Mouse (Mus musculus) neural tube, embryonic 12.5 days (tissue): ENCODE data around the gene Ccdc183. TPM values are rescaled to one million over a fixed set of nuclear protein-coding genes. Genes with fewer than 3 reads are reported as not detected.
A peak's percentile ranks its signal among the peaks of the same experiment; 100 is the strongest.

Experiments
- ATAC-seq: fragments of 200-750 bp; cut with Nextera tagmentation; 2 replicates; pipeline ENCODE4 v1.8.0; 2017; ENCODE audit warnings: low read depth, mild to moderate bottlenecking, moderate TSS enrichment, moderate library complexity; ENCODE audit not compliant: low FRiP score
- H3K27ac ChIP-seq: fragments of 300-500 bp; sonication (generic); 2 replicates; pipeline ENCODE4 v1.5.1; 2016
- H3K27me3 ChIP-seq: fragments of 300-500 bp; sonication (generic); replicated peaks from 2 replicates; pipeline ENCODE4 v1.6.1; 2016; ENCODE audit warnings: mild to moderate bottlenecking
- H3K36me3 ChIP-seq: fragments of 300-500 bp; sonication (generic); 2 replicates; pipeline ENCODE4 v1.6.1; 2016; ENCODE audit warnings: mild to moderate bottlenecking
- H3K4me1 ChIP-seq: fragments of 300-500 bp; sonication (generic); 2 replicates; pipeline ENCODE4 v1.6.1; 2016
- H3K4me2 ChIP-seq: fragments of 300-500 bp; sonication (generic); replicated peaks from 2 replicates; pipeline ENCODE4 v1.6.1; 2016; ENCODE audit warnings: mild to moderate bottlenecking
- H3K4me3 ChIP-seq: fragments of 300-500 bp; sonication (generic); 2 replicates; pipeline ENCODE4 v1.5.1; 2016
- H3K9ac ChIP-seq: fragments of 300-500 bp; sonication (generic); 2 replicates; pipeline ENCODE4 v1.6.1; 2016; ENCODE audit warnings: mild to moderate bottlenecking
- H3K9me3 ChIP-seq: fragments of 300-500 bp; sonication (generic); 2 replicates; pipeline ENCODE4 v1.6.1; 2016; ENCODE audit warnings: mild to moderate bottlenecking
- WGBS: fragments of 180-500 bp; shearing (Covaris S2); methylation state at CpG from one replicate; pipeline ENCODE4 v1.1.7; 2016; 5-methylcytosine and 5-hydroxymethylcytosine counted together
- polyA plus RNA-seq: library from polyadenylated mRNA; unstranded; fragments of >200 nt; fragmentation: Nextera tagmentation; extraction: Ambion mirVana; gene quantifications from 2 replicates; pipeline ENCODE4 v1.2.1, GENCODE M21; 2016

Gene Ccdc183
- polyA plus RNA-seq, 1 experiment from 2014 or later: 0.30 TPM

GRCm38 (mm10) chr2:25633616-25634015, 16.1 kb upstream of the Ccdc183 start:
- H3K27me3 ChIP-seq: no peaks in the 10 kb centered on the region
- no peak overlapping the region for H3K4me2 ChIP-seq
- ATAC-seq: no peak
- H3K4me1 ChIP-seq: no peaks in the 10 kb centered on the region
- H3K36me3 ChIP-seq: no peaks in the 10 kb centered on the region
- H3K9me3 ChIP-seq: no peaks in the 10 kb centered on the region
- H3K9ac ChIP-seq: no peak overlapping the region
- no peak overlapping the region for H3K27ac ChIP-seq
- WGBS: 78% methylated on average over 3 of the region's 3 CpGs
- H3K4me3 ChIP-seq: no peak overlapping the region

- no peaks in the 10 kb centered on the region for H3K27me3 ChIP-seq
- H3K4me1 ChIP-seq: no peaks in the 10 kb centered on the region
- no peak overlapping the region for H3K27ac ChIP-seq
- H3K4me2 ChIP-seq: no peak overlapping the region
- H3K4me3 ChIP-seq: no peak overlapping the region
- no peak overlapping the region for H3K9ac ChIP-seq
- no peaks in the 10 kb centered on the region for H3K9me3 ChIP-seq
- no peaks in the 10 kb centered on the region for H3K36me3 ChIP-seq
- 45% methylated on average over 4 of the region's 4 CpGs for WGBS
- no peak for ATAC-seq
Observed at GRCm38 (mm10) chr2:25628738-25629137, 11.3 kb upstream of the Ccdc183 start.

- 84% methylated on average over 6 of the region's 6 CpGs for WGBS
- no peaks in the 10 kb centered on the region for H3K27me3 ChIP-seq
- H3K4me1 ChIP-seq: no peaks in the 10 kb centered on the region
- H3K4me3 ChIP-seq: no peak within 1 kb of the TSS
- H3K27ac ChIP-seq: no peak within 1 kb of the TSS
- ATAC-seq: no peak
- H3K9me3 ChIP-seq: no peaks in the 10 kb centered on the region
- no peak within 1 kb of the TSS for H3K9ac ChIP-seq
- H3K4me2 ChIP-seq: no peak within 1 kb of the TSS
- H3K36me3 ChIP-seq: no peaks in the 10 kb centered on the region
Observed at GRCm38 (mm10) chr2:25627811-25628210, 10.3 kb upstream of the Ccdc183 start, which contains the start of gene Fcna. Gene Fcna, minus strand, starts transcription at chr2:25628030.

GRCm38 (mm10) chr2:25625986-25626385, 8.5 kb upstream of the Ccdc183 start:
- H3K9ac ChIP-seq: no peak overlapping the region
- H3K4me1 ChIP-seq: peaks cover 9% of the 10 kb centered on the region; the same call in 1 of the 2 replicates
- no peak overlapping the region for H3K4me2 ChIP-seq
- H3K27me3 ChIP-seq: no peaks in the 10 kb centered on the region
- no peak overlapping the region for H3K4me3 ChIP-seq
- WGBS: 53% methylated on average over 5 of the region's 5 CpGs
- H3K9me3 ChIP-seq: no peaks in the 10 kb centered on the region
- ATAC-seq: no peak
- no peak overlapping the region for H3K27ac ChIP-seq
- H3K36me3 ChIP-seq: no peaks in the 10 kb centered on the region

GRCm38 (mm10) chr2:25621229-25622200, 4.0 kb upstream of the Ccdc183 start, which contains the start of gene Tmem141:
Gene Tmem141, minus strand, starts transcription at chr2:25622005.
- Histone ChIP-seq H3K4me2 (peak within 1 kb of the TSS; percentile 77), H3K36me3 (no peaks in the 10 kb centered on the region), H3K4me1 (peaks cover 12% of the 10 kb centered on the region), H3K9me3 (no peaks in the 10 kb centered on the region), H3K9ac (peak within 1 kb of the TSS; percentile 63), H3K27ac (0 out of 2 replicates have a peak within 1 kb of the TSS, but pooled peaks have one; percentile 20), H3K4me3 (peak within 1 kb of the TSS; percentile 46), H3K27me3 (peaks cover 17% of the 10 kb centered on the region)
- 5% methylated on average over 34 of the region's 34 CpGs for WGBS
- peak; percentile 91 for ATAC-seq

GRCm38 (mm10) chr2:25620852-25621228, 3.4 kb upstream of the Ccdc183 start:
- peaks cover 16% of the 10 kb centered on the region for H3K4me1 ChIP-seq

GRCm38 (mm10) chr2:25620386-25620785, 2.9 kb upstream of the Ccdc183 start:
- Histone ChIP-seq H3K9me3 (no peaks in the 10 kb centered on the region), H3K27ac (no peak overlapping the region), H3K4me1 (peaks cover 16% of the 10 kb centered on the region), H3K4me3 (no peak overlapping the region), H3K4me2 (no peak overlapping the region), H3K9ac (no peak overlapping the region), H3K27me3 (peaks cover 29% of the 10 kb centered on the region), H3K36me3 (no peaks in the 10 kb centered on the region)
- WGBS: 75% methylated on average over 6 of the region's 6 CpGs
- no peak for ATAC-seq

More at GRCm38 (mm10) chr2:25620852-25621228, 3.4 kb upstream of the Ccdc183 start:
- WGBS: 87% methylated on average over 4 of the region's 4 CpGs
- no peak for ATAC-seq
- Histone ChIP-seq H3K9me3 (no peaks in the 10 kb centered on the region), H3K36me3 (no peaks in the 10 kb centered on the region), H3K27me3 (peaks cover 24% of the 10 kb centered on the region), H3K27ac (no peak overlapping the region), H3K9ac (no peak overlapping the region), H3K4me3 (no peak overlapping the region), H3K4me2 (peak overlapping the region; percentile 77; the same call in 1 of the 2 replicates)

- Histone ChIP-seq H3K4me1 (peaks cover 11% of the 10 kb centered on the region), H3K9ac (0 out of 2 replicates have a peak overlapping the region, but pooled peaks have one; percentile 6), H3K36me3 (no peaks in the 10 kb centered on the region), H3K27ac (no peak overlapping the region), H3K4me3 (no peak overlapping the region), H3K27me3 (peaks cover 40% of the 10 kb centered on the region), H3K4me2 (0 out of 2 replicates have a peak overlapping the region, but pooled peaks have one; percentile 24), H3K9me3 (no peaks in the 10 kb centered on the region)
- WGBS: 25% methylated on average over 22 of the region's 22 CpGs
- no peak for ATAC-seq
Observed at GRCm38 (mm10) chr2:25616398-25616797, 1.1 kb downstream of the Ccdc183 start.

- peak; percentile 19; the same call in 1 of the 2 replicates for ATAC-seq
- Histone ChIP-seq H3K4me2 (peak overlapping the region; percentile 74), H3K36me3 (no peaks in the 10 kb centered on the region), H3K4me3 (peak overlapping the region; percentile 98), H3K27ac (no peak overlapping the region), H3K27me3 (no peaks in the 10 kb centered on the region), H3K4me1 (peaks cover 17% of the 10 kb centered on the region), H3K9me3 (no peaks in the 10 kb centered on the region), H3K9ac (peak overlapping the region; percentile 98; the same call in 1 of the 2 replicates)
- 74% methylated on average over 10 of the region's 10 CpGs for WGBS
Observed at GRCm38 (mm10) chr2:25608671-25609070, 8.8 kb downstream of the Ccdc183 start.

- peak; percentile 93 for ATAC-seq
- Histone ChIP-seq H3K4me1 (peaks cover 17% of the 10 kb centered on the region), H3K36me3 (no peaks in the 10 kb centered on the region), H3K4me3 (peak within 1 kb of the TSS; percentile 98), H3K4me2 (peak within 1 kb of the TSS; percentile 74), H3K9ac (peak within 1 kb of the TSS; percentile 98), H3K27ac (peak within 1 kb of the TSS; percentile 86), H3K9me3 (no peaks in the 10 kb centered on the region), H3K27me3 (no peaks in the 10 kb centered on the region)
- under 1% methylated on average over 80 of the region's 80 CpGs for WGBS
Observed at GRCm38 (mm10) chr2:25607761-25608622, 9.5 kb downstream of the Ccdc183 start, which contains the start of gene Rabl6. Gene Rabl6, minus strand, starts transcription at chr2:25608521.

GRCm38 (mm10) chr2:25602526-25602925, 15.0 kb downstream of the Ccdc183 start:
- Histone ChIP-seq H3K36me3 (peaks cover 49% of the 10 kb centered on the region), H3K27ac (no peak overlapping the region), H3K9ac (no peak overlapping the region), H3K4me3 (no peak overlapping the region), H3K4me1 (peaks cover 12% of the 10 kb centered on the region), H3K27me3 (no peaks in the 10 kb centered on the region), H3K9me3 (no peaks in the 10 kb centered on the region), H3K4me2 (no peak overlapping the region)
- ATAC-seq: no peak
- 92% methylated on average over 5 of the region's 5 CpGs for WGBS
